Mouse (Mus musculus): Measurements from ENCODE around the gene Zfp644. TPM values are rescaled to one million over a fixed set of nuclear protein-coding genes. Genes with fewer than 3 reads are reported as not detected.
"Not testable (repeated sequence)": the region's sequence is repeated elsewhere in the genome, so short reads cannot be mapped to it uniquely, and the experiment has no call there.

Gene Zfp644
- polyA plus RNA-seq, 1 experiment = 18.6 TPM

DNA sequence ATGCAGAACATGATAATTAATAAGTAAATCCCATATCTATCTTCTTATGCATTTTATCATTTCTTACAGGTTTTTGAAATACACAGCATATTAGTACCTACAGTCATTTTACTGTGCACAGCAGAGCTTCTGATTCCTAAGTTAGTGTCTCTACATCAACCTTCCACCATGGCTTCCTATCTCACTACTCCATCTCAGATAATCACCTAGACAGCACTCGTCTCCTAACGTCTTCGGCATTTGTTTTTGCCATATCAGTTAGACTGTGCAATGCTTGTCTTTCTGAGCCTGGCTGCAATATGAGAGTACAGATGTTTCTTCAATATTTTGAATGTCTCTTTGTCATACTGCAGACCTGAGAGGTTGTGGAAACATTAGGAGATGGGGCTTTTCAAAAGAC lies 9.3 kb upstream of the Zfp644 start:
- H3K4me1 ChIP-seq (ENCODE audit: control insufficient read depth, insufficient read depth, low read length) = peaks cover 4% of the 10 kb centered on the region; the same call in 1 of the 2 replicates
- TF ChIP-seq POLR2A (IDR thresholded peaks at IDR 0.05; ENCODE audit: borderline replicate concordance, low read depth, low read length) (no peak), CTCF (IDR thresholded peaks at IDR 0.05; ENCODE audit: low read depth, low read length) (no peak)
- no peak overlapping the region for H3K27ac ChIP-seq (ENCODE audit: insufficient read depth, low read depth, low read length)
- no peak overlapping the region for H3K4me3 ChIP-seq (ENCODE audit: insufficient read depth, low read length)

DNA sequence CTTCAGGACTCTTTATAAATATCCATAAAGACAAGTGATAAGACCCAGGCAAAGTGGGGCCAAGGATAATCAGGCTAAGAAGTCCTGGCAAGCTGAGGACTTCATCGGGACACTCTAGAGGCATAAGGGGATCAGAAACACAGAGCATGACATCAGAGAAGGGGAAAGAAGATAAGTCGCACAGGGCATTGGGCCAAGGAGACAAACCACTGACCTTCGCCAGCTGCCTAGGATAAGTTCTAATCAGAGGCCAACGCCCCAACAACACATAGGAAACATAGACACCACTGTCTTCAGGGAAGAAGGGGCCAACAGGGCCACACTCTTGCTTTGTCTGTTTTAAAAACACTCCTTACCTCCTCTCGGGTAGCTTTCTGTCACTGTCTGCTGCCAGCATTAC lies 8.1 kb upstream of the Zfp644 start:
- no peak for TF ChIP-seq CTCF (IDR thresholded peaks at IDR 0.05; ENCODE audit: low read depth, low read length)
- TF ChIP-seq POLR2A (IDR thresholded peaks at IDR 0.05; ENCODE audit: borderline replicate concordance, low read depth, low read length) = no peak
- Histone ChIP-seq H3K4me3 (ENCODE audit: insufficient read depth, low read length) (no peak overlapping the region), H3K4me1 (ENCODE audit: control insufficient read depth, insufficient read depth, low read length) (peaks cover 4% of the 10 kb centered on the region; the same call in 1 of the 2 replicates), H3K27ac (ENCODE audit: insufficient read depth, low read depth, low read length) (no peak overlapping the region)

DNA sequence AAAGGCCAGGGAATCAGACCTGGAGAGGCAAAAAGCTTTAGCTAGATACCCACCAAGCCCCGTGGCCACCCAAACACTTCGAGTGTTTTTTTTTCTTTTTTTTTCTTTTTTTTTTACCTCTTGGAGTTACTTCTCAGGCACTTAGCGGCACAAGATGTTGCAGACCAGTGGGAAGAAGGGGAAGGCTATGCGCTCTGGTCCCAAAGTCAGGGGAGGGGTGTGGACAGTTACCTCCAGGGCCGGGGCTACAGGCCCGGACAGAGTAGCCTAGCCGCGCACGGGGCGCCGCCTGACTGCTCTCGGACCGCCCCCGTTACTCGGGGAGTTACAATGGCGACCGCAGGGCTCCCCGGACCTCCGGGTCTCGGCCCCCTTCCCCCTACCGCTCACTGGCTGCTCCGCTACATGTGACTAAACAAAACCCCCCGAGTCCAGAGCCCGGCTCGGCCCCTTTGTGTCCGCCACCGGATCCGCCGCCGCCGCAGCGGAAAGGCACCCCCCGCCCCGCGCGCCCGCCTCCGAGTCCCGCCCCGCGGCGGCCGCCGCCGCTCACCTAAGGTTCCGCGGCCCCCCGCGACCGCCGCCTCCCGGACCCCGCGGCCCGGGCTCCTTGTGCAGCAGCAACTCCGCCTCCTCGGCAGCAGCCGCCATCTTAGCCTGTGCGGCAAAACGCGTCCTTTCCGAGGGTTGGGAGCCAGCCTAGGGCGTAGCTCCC lies 1.2 kb downstream of the Zfp644 start:
- peaks cover 10% of the 10 kb centered on the region; the same call in 1 of the 2 replicates for H3K4me1 ChIP-seq (ENCODE audit: control insufficient read depth, insufficient read depth, low read length)
- peak overlapping the region; percentile 91 for H3K4me3 ChIP-seq (ENCODE audit: insufficient read depth, low read length)
- peak overlapping the region; percentile 74 for H3K27ac ChIP-seq (ENCODE audit: insufficient read depth, low read depth, low read length)
- TF ChIP-seq CTCF (IDR thresholded peaks at IDR 0.05; ENCODE audit: low read depth, low read length) (no peak), POLR2A (IDR thresholded peaks at IDR 0.05; ENCODE audit: borderline replicate concordance, low read depth, low read length) (no peak)

DNA sequence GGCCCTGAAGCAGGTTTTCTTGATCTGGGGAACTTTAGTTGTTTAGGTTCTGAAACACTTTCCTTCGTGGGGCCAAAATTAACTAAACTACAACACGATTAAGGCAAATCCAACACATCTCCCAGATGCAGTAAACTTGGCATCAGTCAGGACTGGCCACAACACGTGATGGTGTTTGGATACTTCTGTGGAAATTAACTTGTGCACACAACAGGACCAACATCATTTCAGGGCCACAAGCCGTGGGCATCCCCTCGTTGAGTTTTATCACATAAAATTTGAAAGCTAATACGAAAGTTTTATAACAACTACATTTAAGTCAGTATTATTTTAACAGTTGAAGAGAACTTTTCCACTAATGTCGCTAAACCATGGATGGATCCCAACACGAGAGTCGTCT lies 1.9 kb downstream of the Zfp644 start:
- peaks cover 10% of the 10 kb centered on the region; the same call in 1 of the 2 replicates for H3K4me1 ChIP-seq (ENCODE audit: control insufficient read depth, insufficient read depth, low read length)
- H3K27ac ChIP-seq (ENCODE audit: insufficient read depth, low read depth, low read length) = no peak overlapping the region
- TF ChIP-seq CTCF (IDR thresholded peaks at IDR 0.05; ENCODE audit: low read depth, low read length) (no peak), POLR2A (IDR thresholded peaks at IDR 0.05; ENCODE audit: borderline replicate concordance, low read depth, low read length) (no peak)
- H3K4me3 ChIP-seq (ENCODE audit: insufficient read depth, low read length) = peak overlapping the region; percentile 91

DNA sequence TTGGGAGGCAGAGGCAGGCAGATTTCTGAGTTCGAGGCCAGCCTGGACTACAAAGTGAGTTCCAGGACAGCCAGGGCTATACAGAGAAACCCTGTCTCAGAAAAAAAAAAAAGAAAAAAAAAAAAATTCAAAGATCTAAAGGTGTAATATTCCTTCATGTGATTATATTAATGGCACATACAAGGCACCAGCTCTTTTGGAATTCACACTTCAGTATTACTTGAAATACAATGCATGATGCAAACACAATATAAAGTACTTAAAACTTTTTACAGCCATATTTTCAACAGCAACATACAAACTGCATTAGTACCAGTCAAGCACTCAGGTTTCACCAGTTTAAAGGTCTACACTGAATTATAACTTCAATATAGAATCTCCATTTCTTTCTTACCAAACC lies 2.4 kb downstream of the Zfp644 start:
- no peak for TF ChIP-seq POLR2A (IDR thresholded peaks at IDR 0.05; ENCODE audit: borderline replicate concordance, low read depth, low read length)
- Histone ChIP-seq H3K27ac (ENCODE audit: insufficient read depth, low read depth, low read length) (no peak overlapping the region), H3K4me3 (ENCODE audit: insufficient read depth, low read length) (no peak overlapping the region), H3K4me1 (ENCODE audit: control insufficient read depth, insufficient read depth, low read length) (peaks cover 10% of the 10 kb centered on the region; the same call in 1 of the 2 replicates)

DNA sequence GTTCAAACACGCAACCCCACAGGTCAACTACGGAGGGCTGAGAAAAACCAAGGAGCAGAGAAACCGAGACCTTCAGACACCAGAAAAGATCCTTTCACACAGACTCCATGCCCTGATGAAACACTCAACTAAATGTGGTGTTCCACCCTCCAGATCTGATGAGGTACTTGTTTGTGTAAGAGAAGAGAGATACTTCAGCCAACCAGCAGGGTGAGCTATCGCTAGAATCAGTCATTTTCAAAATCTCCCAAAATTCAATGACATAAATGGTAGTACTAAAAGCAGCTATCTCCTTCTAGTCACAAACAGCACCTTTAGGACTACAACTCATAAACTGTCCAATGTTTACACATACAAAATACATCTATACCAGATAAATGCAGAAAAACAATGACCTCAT lies 4.1 kb downstream of the Zfp644 start:
- TF ChIP-seq POLR2A (IDR thresholded peaks at IDR 0.05; ENCODE audit: borderline replicate concordance, low read depth, low read length) = no peak
- TF ChIP-seq CTCF (IDR thresholded peaks at IDR 0.05; ENCODE audit: low read depth, low read length) = no peak
- no peak overlapping the region for H3K27ac ChIP-seq (ENCODE audit: insufficient read depth, low read depth, low read length)
- peaks cover 10% of the 10 kb centered on the region; the same call in 1 of the 2 replicates for H3K4me1 ChIP-seq (ENCODE audit: control insufficient read depth, insufficient read depth, low read length)
- no peak overlapping the region for H3K4me3 ChIP-seq (ENCODE audit: insufficient read depth, low read length)

DNA sequence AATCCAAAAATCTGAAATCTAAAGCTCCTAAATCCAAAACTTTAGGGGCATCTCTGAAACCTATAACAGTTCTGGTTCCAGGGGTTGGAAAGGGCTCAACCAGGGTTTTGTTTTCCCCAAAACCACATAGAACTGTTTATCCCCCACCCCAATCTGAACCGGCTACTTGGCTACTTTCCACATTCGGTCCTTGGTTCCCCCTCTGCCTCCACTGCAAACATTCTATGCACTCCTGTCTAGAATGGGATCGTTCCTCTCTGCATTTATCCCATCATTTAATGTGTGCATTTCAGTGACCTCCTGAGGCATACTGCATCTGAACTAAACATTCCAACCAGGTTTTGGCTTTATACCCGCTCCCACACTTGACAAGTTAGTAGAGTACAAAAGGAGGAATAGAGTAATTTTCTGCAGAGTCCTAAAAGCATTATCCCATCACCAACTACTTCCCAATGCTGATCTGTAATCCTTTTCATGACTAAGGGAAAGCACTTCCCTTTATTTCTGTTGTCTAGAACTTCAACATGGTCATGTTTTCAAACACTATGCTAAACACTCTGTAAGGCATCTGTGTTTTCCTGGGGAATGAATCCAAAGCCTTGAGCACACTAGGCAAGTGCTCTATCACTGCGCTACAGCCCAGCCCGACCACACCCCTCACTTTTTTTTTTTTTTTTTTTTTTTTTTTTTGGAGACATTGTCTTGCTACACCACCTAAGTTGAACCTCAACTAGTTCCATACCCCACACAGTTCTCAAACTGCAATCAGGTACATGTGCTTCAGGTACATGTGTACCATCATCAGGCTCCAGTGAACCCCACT lies 16.2 kb downstream of the Zfp644 start:
- no peak for TF ChIP-seq CTCF (IDR thresholded peaks at IDR 0.05; ENCODE audit: low read depth, low read length)
- TF ChIP-seq POLR2A (IDR thresholded peaks at IDR 0.05; ENCODE audit: borderline replicate concordance, low read depth, low read length) = no peak
- peaks cover 27% of the 10 kb centered on the region for H3K4me1 ChIP-seq (ENCODE audit: control insufficient read depth, insufficient read depth, low read length)
- H3K27ac ChIP-seq (ENCODE audit: insufficient read depth, low read depth, low read length) = peak overlapping the region; percentile 31; the same call in 1 of the 2 replicates
- no peak overlapping the region for H3K4me3 ChIP-seq (ENCODE audit: insufficient read depth, low read length)

DNA sequence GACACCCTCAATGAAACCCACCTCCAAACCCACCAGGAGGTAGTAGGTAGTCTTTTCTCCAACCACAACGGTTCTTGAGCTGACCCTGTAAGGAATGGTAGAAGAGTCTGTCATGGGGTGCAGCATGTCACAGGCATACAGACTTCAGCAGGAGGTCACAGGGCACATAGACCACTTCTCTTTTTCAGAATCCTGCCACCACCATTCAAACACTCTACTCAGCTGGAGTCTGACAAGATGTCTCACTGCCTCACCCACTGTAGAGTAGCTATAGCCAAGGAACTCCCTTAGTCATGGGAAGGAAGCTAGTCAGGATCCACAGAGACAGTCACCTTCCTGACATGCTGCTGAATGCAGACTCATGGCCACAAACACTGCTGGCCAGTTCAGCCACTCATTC lies 17.4 kb downstream of the Zfp644 start:
- TF ChIP-seq CTCF (IDR thresholded peaks at IDR 0.05; ENCODE audit: low read depth, low read length) (no peak), POLR2A (IDR thresholded peaks at IDR 0.05; ENCODE audit: borderline replicate concordance, low read depth, low read length) (no peak)
- Histone ChIP-seq H3K4me3 (ENCODE audit: insufficient read depth, low read length) (no peak overlapping the region), H3K27ac (ENCODE audit: insufficient read depth, low read depth, low read length) (0 out of 2 replicates have a peak overlapping the region, but pooled peaks have one; percentile 21), H3K4me1 (ENCODE audit: control insufficient read depth, insufficient read depth, low read length) (peaks cover 25% of the 10 kb centered on the region)

DNA sequence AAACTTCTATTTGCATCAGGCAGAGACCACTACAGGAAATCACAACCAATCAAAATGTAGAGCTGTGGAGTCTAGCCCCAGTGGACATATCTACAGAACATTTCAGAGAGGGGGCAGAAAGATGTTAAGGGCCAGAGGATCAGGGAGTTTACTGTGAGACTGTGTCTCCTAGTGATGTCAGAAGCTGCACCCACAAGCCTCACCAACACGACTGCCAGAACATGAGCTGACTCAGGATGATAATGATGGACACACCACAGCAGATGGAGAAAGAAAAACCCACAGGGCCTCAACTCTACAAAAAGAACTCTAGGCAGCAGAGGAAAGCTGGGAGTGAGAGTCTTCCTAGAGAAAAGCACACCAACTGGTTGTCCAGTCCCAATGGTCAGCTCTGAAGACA lies 18.3 kb downstream of the Zfp644 start:
- not testable (repeated sequence) for H3K27ac ChIP-seq (ENCODE audit: insufficient read depth, low read depth, low read length); H3K4me3 ChIP-seq (ENCODE audit: insufficient read depth, low read length)
- H3K4me1 ChIP-seq (ENCODE audit: control insufficient read depth, insufficient read depth, low read length) = peaks cover 27% of the 10 kb centered on the region

DNA sequence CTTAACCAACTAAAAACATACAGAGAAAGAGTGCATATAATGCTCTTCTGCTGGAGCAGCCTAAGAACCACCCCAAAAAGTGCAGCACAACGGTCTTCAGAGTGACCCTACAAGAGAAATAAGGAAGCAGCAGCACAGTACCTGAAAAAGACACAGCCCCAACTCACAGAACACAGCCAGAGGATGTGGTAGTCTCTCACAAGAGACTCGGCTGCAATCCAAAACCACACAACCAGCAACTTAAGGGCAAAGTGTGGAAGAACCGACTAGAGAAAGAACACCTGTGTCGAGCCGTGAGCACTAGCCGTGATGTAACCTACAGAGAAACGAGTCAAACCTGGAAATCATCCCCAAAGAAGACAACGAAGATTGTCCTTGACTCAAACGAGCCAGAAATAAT lies 20.3 kb downstream of the Zfp644 start:
- Histone ChIP-seq H3K4me3 (ENCODE audit: insufficient read depth, low read length) (no peak overlapping the region), H3K4me1 (ENCODE audit: control insufficient read depth, insufficient read depth, low read length) (peaks cover 32% of the 10 kb centered on the region), H3K27ac (ENCODE audit: insufficient read depth, low read depth, low read length) (no peak overlapping the region)
- TF ChIP-seq POLR2A (IDR thresholded peaks at IDR 0.05; ENCODE audit: borderline replicate concordance, low read depth, low read length) (no peak), CTCF (IDR thresholded peaks at IDR 0.05; ENCODE audit: low read depth, low read length) (no peak)

Measured in bone marrow macrophage, adult 2 months (primary cell).